Mouse (Mus musculus): ENCODE data around the gene Tef. TPM values are rescaled to one million over a fixed set of nuclear protein-coding genes. Genes with fewer than 3 reads are reported as not detected.

Gene Tef
- total and polyA plus RNA-seq, 3 experiments: 12.3 to 21.7 TPM; not detected in 1

GRCm38 (mm10) chr15:81810671-81811598, 8.7 kb downstream of the Tef start:
- H3K9me3 ChIP-seq (replicated peaks; ENCODE audit: insufficient read depth, low read length): no peaks in the 10 kb centered on the region
- TF ChIP-seq GATA1 (IDR thresholded peaks at IDR 0.05; ENCODE audit: low read depth, low read length) (no peak), ELF1 (IDR thresholded peaks at IDR 0.05; ENCODE audit: low read depth, low read length) (peak; percentile 57), USF1 (IDR thresholded peaks at IDR 0.05; ENCODE audit: low read depth, low read length) (peak; percentile 98), TCF12 (IDR thresholded peaks at IDR 0.05; ENCODE audit: low read depth, low read length) (peak; percentile 28; the same call in 1 of the 2 replicates), RAD21 (IDR thresholded peaks at IDR 0.05; ENCODE audit: low read depth, low read length) (no peak), ZNF384 (IDR thresholded peaks at IDR 0.05; ENCODE audit: low read depth, low read length) (0 out of 2 replicates have a peak, but pooled peaks have one; percentile 28), E2F4 (IDR thresholded peaks at IDR 0.05; ENCODE audit: borderline replicate concordance, low read depth, low read length) (no peak), TBP (IDR thresholded peaks at IDR 0.05; ENCODE audit: low read depth, low read length) (no peak), MAZ (IDR thresholded peaks at IDR 0.05; ENCODE audit: low read depth, low read length) (peak; percentile 92), MYB (IDR thresholded peaks at IDR 0.05; ENCODE audit: low read depth, low read length) (no peak), POLR2AphosphoS2 (IDR thresholded peaks at IDR 0.05; ENCODE audit: low read length) (0 out of 2 replicates have a peak, but pooled peaks have one; percentile 37), SIN3A (IDR thresholded peaks at IDR 0.05; ENCODE audit: low read length) (peak; percentile 92), MYC (IDR thresholded peaks at IDR 0.05; ENCODE audit: low read depth, low read length) (peak; percentile 89), SMC3 (IDR thresholded peaks at IDR 0.05; ENCODE audit: low read depth, low read length) (no peak), USF2 (IDR thresholded peaks at IDR 0.05; ENCODE audit: borderline replicate concordance in 1 of 2, insufficient read depth in 1 of 2, low read depth in 1 of 2, low read length in 2 of 2) (peak; percentile 46 to 87), ZMIZ1 (IDR thresholded peaks at IDR 0.05; ENCODE audit: low read depth, low read length) (no peak), POLR2A (IDR thresholded peaks at IDR 0.05; ENCODE audit: control insufficient read depth in 1 of 2, insufficient read depth in 1 of 2, low read depth in 1 of 2, low read length in 2 of 2, poor library complexity in 1 of 2) (peak; percentile 51 to 75; a peak in 2 of 4 replicates), NELFE (IDR thresholded peaks at IDR 0.05; ENCODE audit: low read depth, low read length) (peak; percentile 70; the same call in 1 of the 2 replicates), UBTF (IDR thresholded peaks at IDR 0.05; ENCODE audit: borderline replicate concordance, insufficient read depth, low read depth, low read length) (no peak), NRF1 (IDR thresholded peaks at IDR 0.05; ENCODE audit: insufficient read depth, low read depth, low read length, poor library complexity, severe bottlenecking) (peak; percentile 81), EP300 (IDR thresholded peaks at IDR 0.05; ENCODE audit: low read depth in 1 of 2, low read length in 2 of 2) (no peak), MAX (IDR thresholded peaks at IDR 0.05; ENCODE audit: low read length) (peak; percentile 96), BHLHE40 (IDR thresholded peaks at IDR 0.05; ENCODE audit: borderline replicate concordance, low read depth, low read length) (peak; percentile 99), ETS1 (IDR thresholded peaks at IDR 0.05; ENCODE audit: low read depth, low read length) (peak; percentile 37; the same call in 1 of the 2 replicates), HCFC1 (IDR thresholded peaks at IDR 0.05; ENCODE audit: low read depth, low read length) (peak; percentile 56; the same call in 1 of the 2 replicates), MXI1 (IDR thresholded peaks at IDR 0.05; ENCODE audit: low read depth, low read length) (peak; percentile 92)
- peak overlapping the region; percentile 78 for H3K9ac ChIP-seq (ENCODE audit: control insufficient read depth, low read depth, low read length, poor library complexity, severe bottlenecking)
- no peaks in the 10 kb centered on the region for H3K27me3 ChIP-seq (ENCODE audit: control insufficient read depth in 1 of 2, insufficient read depth in 2 of 2, low read length in 2 of 2)
- H3K4me1 ChIP-seq (ENCODE audit: control insufficient read depth in 1 of 2, insufficient read depth in 2 of 2, low read length in 2 of 2): peaks cover 16 to 34% of the 10 kb centered on the region in 2 experiments
- DNase-seq (ENCODE audit: low read depth, low spot score): peak; percentile 99
- peaks cover 6% of the 10 kb centered on the region for H3K79me2 ChIP-seq (ENCODE audit: control insufficient read depth, insufficient read depth, low read length, poor library complexity)
- peak overlapping the region; percentile 62 for H3K27ac ChIP-seq (ENCODE audit: control insufficient read depth, low read depth, low read length)
- peaks cover 0 to 31% of the 10 kb centered on the region in 2 experiments; a peak in 2 of 4 replicates for H3K36me3 ChIP-seq (ENCODE audit: control insufficient read depth in 1 of 2, insufficient read depth in 2 of 2, low read length in 2 of 2)
- peak overlapping the region; percentile 74 to 76 for H3K4me3 ChIP-seq (ENCODE audit: control insufficient read depth in 1 of 2, insufficient read depth in 1 of 2, low read depth in 2 of 2, low read length in 2 of 2)

Measured in MEL (cell line).